Mouse (Mus musculus) liver, adult 2 months (tissue): Measurements from ENCODE around the gene Rcbtb2. TPM values are rescaled to one million over a fixed set of nuclear protein-coding genes. Genes with fewer than 3 reads are reported as not detected.
A peak's percentile ranks its signal among the peaks of the same experiment; 100 is the strongest.

Source experiments
- DNase-seq: peaks from one replicate; pipeline ENCODE4 v3.0.0-alpha.2; 2011; ENCODE audit warnings: low read depth, low spot score; ENCODE audit errors: extremely low read depth
- H3K27ac ChIP-seq: fragments of 200-500 bp; replicated peaks from 2 replicates; pipeline ENCODE4 v1.5.1; 2012; ENCODE audit warnings: low read depth, mild to moderate bottlenecking, control low read depth, inconsistent platforms, low read length; ENCODE audit not compliant: insufficient read depth
- H3K27me3 ChIP-seq: fragments of 200-500 bp; 2 replicates; pipeline ENCODE4 v1.6.1; 2012; ENCODE audit warnings: mild to moderate bottlenecking, moderate library complexity, low read length, inconsistent platforms; ENCODE audit not compliant: control insufficient read depth, insufficient read depth
- H3K36me3 ChIP-seq: fragments of 200-500 bp; 2 replicates; pipeline ENCODE4 v1.6.1; 2012; ENCODE audit warnings: low read length, inconsistent platforms; ENCODE audit not compliant: control insufficient read depth, insufficient read depth
- H3K4me1 ChIP-seq: fragments of 200-500 bp; 2 replicates; pipeline ENCODE4 v1.6.1; 2011; ENCODE audit warnings: low read length; ENCODE audit not compliant: control insufficient read depth, insufficient read depth
- H3K4me3 ChIP-seq: fragments of 200-500 bp; 2 replicates; pipeline ENCODE4 v1.5.1; 2011; ENCODE audit warnings: low read depth, mild to moderate bottlenecking, control low read depth, low read length, moderate library complexity; ENCODE audit not compliant: insufficient read depth
- H3K79me2 ChIP-seq: fragments of 200-500 bp; 2 replicates; pipeline ENCODE4 v1.6.1; 2012; ENCODE audit warnings: inconsistent platforms, mild to moderate bottlenecking, low read length, moderate library complexity; ENCODE audit not compliant: control insufficient read depth, insufficient read depth
- H3K9ac ChIP-seq: fragments of 200-500 bp; 2 replicates; pipeline ENCODE4 v1.6.1; 2012; ENCODE audit warnings: low read depth, mild to moderate bottlenecking, control low read depth, inconsistent platforms, low read length
- CTCF ChIP-seq: fragments of 200-500 bp; IDR thresholded peaks from 2 replicates; pipeline ENCODE4 v1.5.1; 2011; ENCODE audit warnings: low read depth, low read length, control low read depth
- POLR2A ChIP-seq: fragments of 200-500 bp; IDR thresholded peaks from 2 replicates; pipeline ENCODE4 v1.6.1; 2011; ENCODE audit warnings: low read length, control low read depth; ENCODE audit not compliant: insufficient read depth; ENCODE audit errors: extremely low read depth
- WGBS: fragments of 180-500 bp; shearing (Covaris S2); methylation state at CpG from one replicate; pipeline ENCODE4 v1.1.7; 2018; 5-methylcytosine and 5-hydroxymethylcytosine counted together
- polyA plus RNA-seq: library from polyadenylated mRNA; depleted of rRNA; stranded (reverse); fragments of >200 nt; gene quantifications from 2 replicates; pipeline ENCODE4 v1.2.3, GENCODE M21; 2012
- total RNA-seq: library from RNA; depleted of rRNA; stranded (reverse); fragments of >200 nt; gene quantifications from 2 replicates; pipeline ENCODE4 v1.2.3, GENCODE M21; 2014

Gene Rcbtb2
- total and polyA plus RNA-seq, 2 experiments, result 26.0 to 32.6 TPM

GRCm38 (mm10) chr14:73138483-73138882, 15.6 kb downstream of the Rcbtb2 start:
- WGBS, result 93% methylated on average over 7 of the region's 7 CpGs
- H3K27ac ChIP-seq, result no peak overlapping the region
- H3K36me3 ChIP-seq, result no peaks in the 10 kb centered on the region
- no peaks in the 10 kb centered on the region; the same call in 1 of the 2 replicates for H3K79me2 ChIP-seq
- H3K4me1 ChIP-seq, result peaks cover 18% of the 10 kb centered on the region
- no peak overlapping the region for H3K9ac ChIP-seq
- H3K4me3 ChIP-seq, result no peak overlapping the region
- no peak for TF ChIP-seq POLR2A
- no peak for DNase-seq
- no peaks in the 10 kb centered on the region for H3K27me3 ChIP-seq

- WGBS, result 12% methylated on average over 5 of the region's 5 CpGs
- peak overlapping the region; percentile 55 for H3K27ac ChIP-seq
Measured at GRCm38 (mm10) chr14:73139866-73140265, 17.0 kb downstream of the Rcbtb2 start.

GRCm38 (mm10) chr14:73141800-73142199, 19.0 kb downstream of the Rcbtb2 start:
- Histone ChIP-seq H3K79me2 (peaks cover 10% of the 10 kb centered on the region), H3K27ac (no peak overlapping the region; the same call in 1 of the 2 replicates)

More at GRCm38 (mm10) chr14:73139866-73140265, 17.0 kb downstream of the Rcbtb2 start:
- Histone ChIP-seq H3K4me1 (peaks cover 23% of the 10 kb centered on the region), H3K27me3 (no peaks in the 10 kb centered on the region), H3K4me3 (no peak overlapping the region), H3K9ac (no peak overlapping the region), H3K79me2 (peaks cover 7% of the 10 kb centered on the region), H3K36me3 (no peaks in the 10 kb centered on the region)
- TF ChIP-seq POLR2A (no peak), CTCF (no peak)
- peak; percentile 77 for DNase-seq

GRCm38 (mm10) chr14:73142421-73142895, 19.6 kb downstream of the Rcbtb2 start:
- peaks cover 10% of the 10 kb centered on the region for H3K79me2 ChIP-seq
- no peaks in the 10 kb centered on the region for H3K27me3 ChIP-seq
- peak; percentile 44 for DNase-seq
- H3K4me1 ChIP-seq, result peaks cover 19% of the 10 kb centered on the region
- WGBS, result 4% methylated on average over 11 of the region's 11 CpGs
- H3K9ac ChIP-seq, result peak overlapping the region; percentile 97
- TF ChIP-seq CTCF, result no peak
- no peak for TF ChIP-seq POLR2A
- H3K36me3 ChIP-seq, result no peaks in the 10 kb centered on the region
- H3K4me3 ChIP-seq, result peak overlapping the region; percentile 92
- peak overlapping the region; percentile 96 for H3K27ac ChIP-seq

More at GRCm38 (mm10) chr14:73141800-73142199, 19.0 kb downstream of the Rcbtb2 start:
- Histone ChIP-seq H3K9ac (no peak overlapping the region), H3K36me3 (no peaks in the 10 kb centered on the region), H3K4me3 (no peak overlapping the region), H3K27me3 (no peaks in the 10 kb centered on the region), H3K4me1 (peaks cover 22% of the 10 kb centered on the region)
- WGBS, result 90% methylated on average over 3 of the region's 3 CpGs
- no peak for TF ChIP-seq POLR2A
- no peak for TF ChIP-seq CTCF
- no peak for DNase-seq

- peak; percentile 62 for DNase-seq
- Histone ChIP-seq H3K27ac (peak overlapping the region; percentile 96), H3K4me1 (peaks cover 16% of the 10 kb centered on the region), H3K36me3 (no peaks in the 10 kb centered on the region), H3K27me3 (no peaks in the 10 kb centered on the region), H3K79me2 (peaks cover 10% of the 10 kb centered on the region), H3K9ac (peak overlapping the region; percentile 97), H3K4me3 (peak overlapping the region; percentile 92)
- under 1% methylated on average over 85 of the region's 88 CpGs for WGBS
- 0 out of 2 replicates have a peak, but pooled peaks have one; percentile 0 for TF ChIP-seq CTCF
- peak; percentile 38; the same call in 1 of the 2 replicates for TF ChIP-seq POLR2A
Measured at GRCm38 (mm10) chr14:73142896-73143709, 20.3 kb downstream of the Rcbtb2 start.
